Mouse (Mus musculus): ENCODE data around the gene Tmem256.

GRCm38 (mm10) chr11:69833554-69833953, 4.8 kb upstream of the Tmem256 start:
- TF ChIP-seq CTCF (IDR thresholded peaks at IDR 0.05; ENCODE audit: low read depth) (no peak), EP300 (IDR thresholded peaks at IDR 0.05; ENCODE audit: low read depth) (no peak)

All from heart, postnatal 0 days (tissue).